Mouse (Mus musculus): ENCODE data around the gene Fxyd5. TPM values are rescaled to one million over a fixed set of nuclear protein-coding genes. Genes with fewer than 3 reads are reported as not detected.

Fxyd5 gene
- total and polyA plus RNA-seq, 3 experiments, result 30.5 to 55.2 (median 31.1) TPM

DNA sequence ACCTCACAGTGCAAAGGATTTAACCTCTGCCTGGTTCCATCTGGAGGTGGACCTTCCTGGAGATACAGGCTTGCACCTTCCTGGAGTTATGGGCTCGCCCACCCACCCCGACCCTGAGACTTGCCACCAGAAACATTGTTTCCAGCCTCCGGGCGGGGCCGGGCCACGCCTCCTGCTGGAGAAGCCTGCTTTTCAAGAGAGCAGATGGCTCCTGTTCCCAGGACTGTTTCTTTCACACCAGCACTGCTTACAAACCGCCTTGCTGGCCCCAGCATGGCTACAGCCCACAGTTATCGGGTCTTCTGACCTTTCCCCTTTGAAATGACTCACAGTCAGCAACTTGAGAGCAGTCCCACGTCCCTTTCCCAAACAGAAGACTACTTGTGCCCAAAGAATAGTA lies 30.0 kb upstream of the Fxyd5 start:
- intact Hi-C loops (cut with DNase I), result no loop called here
- Histone ChIP-seq H3K9ac (ENCODE audit: low read depth, low read length) (no peak overlapping the region), H3K36me3 (ENCODE audit: control insufficient read depth, insufficient read depth, low read length) (no peaks in the 10 kb centered on the region), H3K27me3 (ENCODE audit: control insufficient read depth, insufficient read depth, low read length) (no peaks in the 10 kb centered on the region), H3K4me3 (no peak overlapping the region), H3K79me2 (replicated peaks; ENCODE audit: control insufficient read depth, insufficient read depth, low read length) (no peaks in the 10 kb centered on the region), H3K27ac (no peak overlapping the region), H3K4me1 (ENCODE audit: control insufficient read depth, insufficient read depth, low read length) (no peaks in the 10 kb centered on the region)
- DNase-seq, result no peak
- 56% methylated on average over 9 of the region's 9 CpGs for WGBS
- TF ChIP-seq CTCF (IDR thresholded peaks at IDR 0.05) (no peak), POLR2A (IDR thresholded peaks at IDR 0.05; ENCODE audit: insufficient read depth, low read depth, low read length) (no peak), EP300 (IDR thresholded peaks at IDR 0.05; ENCODE audit: insufficient read depth, low read depth, low read length) (no peak)

DNA sequence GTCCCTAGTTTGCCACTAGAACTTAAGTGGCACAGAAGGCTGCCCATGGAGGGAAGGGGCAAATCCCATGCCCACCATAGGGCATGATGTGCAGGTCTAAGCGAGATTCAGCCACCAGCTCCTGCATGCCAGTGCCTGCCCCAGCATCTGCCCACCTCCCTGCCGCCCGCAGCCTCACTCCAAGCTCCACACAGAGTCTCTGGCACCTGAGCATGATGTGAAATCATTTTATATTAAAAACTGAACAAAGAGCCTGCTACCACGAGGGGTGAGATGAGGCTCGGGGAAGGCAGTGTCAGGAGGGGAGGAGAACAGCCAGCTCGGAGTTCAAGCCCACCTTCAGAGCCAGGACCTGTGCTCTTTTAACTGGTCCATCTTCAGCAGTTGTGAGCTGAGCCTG lies 28.0 kb upstream of the Fxyd5 start:
- WGBS, result 68% methylated on average over 6 of the region's 6 CpGs
- no peaks in the 10 kb centered on the region for H3K4me1 ChIP-seq (ENCODE audit: control insufficient read depth, insufficient read depth, low read length)
- no peaks in the 10 kb centered on the region for H3K27me3 ChIP-seq (ENCODE audit: control insufficient read depth, insufficient read depth, low read length)
- no peaks in the 10 kb centered on the region for H3K36me3 ChIP-seq (ENCODE audit: control insufficient read depth, insufficient read depth, low read length)
- H3K79me2 ChIP-seq (replicated peaks; ENCODE audit: control insufficient read depth, insufficient read depth, low read length), result no peaks in the 10 kb centered on the region
- DNase-seq, result no peak
- intact Hi-C loops (cut with DNase I), result no loop called here
- H3K9ac ChIP-seq (ENCODE audit: low read depth, low read length), result no peak overlapping the region
- no peak overlapping the region for H3K27ac ChIP-seq
- TF ChIP-seq CTCF (IDR thresholded peaks at IDR 0.05) (no peak), POLR2A (IDR thresholded peaks at IDR 0.05; ENCODE audit: insufficient read depth, low read depth, low read length) (no peak), EP300 (IDR thresholded peaks at IDR 0.05; ENCODE audit: insufficient read depth, low read depth, low read length) (no peak)
- no peak overlapping the region for H3K4me3 ChIP-seq

- H3K27ac ChIP-seq, result no peak overlapping the region
- no peak overlapping the region for H3K4me3 ChIP-seq
- no peak for TF ChIP-seq CTCF (IDR thresholded peaks at IDR 0.05)
- intact Hi-C loops (cut with DNase I), result no loop called here
- DNase-seq, result no peak
- no peaks in the 10 kb centered on the region for H3K79me2 ChIP-seq (replicated peaks; ENCODE audit: control insufficient read depth, insufficient read depth, low read length)
- H3K4me1 ChIP-seq (ENCODE audit: control insufficient read depth, insufficient read depth, low read length), result no peaks in the 10 kb centered on the region
- H3K9ac ChIP-seq (ENCODE audit: low read depth, low read length), result no peak overlapping the region
- no peaks in the 10 kb centered on the region for H3K27me3 ChIP-seq (ENCODE audit: control insufficient read depth, insufficient read depth, low read length)
- H3K36me3 ChIP-seq (ENCODE audit: control insufficient read depth, insufficient read depth, low read length), result no peaks in the 10 kb centered on the region
- WGBS, result 85% methylated on average over 14 of the region's 14 CpGs
These were observed 27.2 kb upstream of the Fxyd5 start for GRCm38 (mm10) chr7:31069491-31069890.

- Histone ChIP-seq H3K4me3 (no peak overlapping the region), H3K4me1 (ENCODE audit: control insufficient read depth, insufficient read depth, low read length) (no peaks in the 10 kb centered on the region), H3K79me2 (replicated peaks; ENCODE audit: control insufficient read depth, insufficient read depth, low read length) (no peaks in the 10 kb centered on the region), H3K27me3 (ENCODE audit: control insufficient read depth, insufficient read depth, low read length) (no peaks in the 10 kb centered on the region), H3K27ac (no peak overlapping the region), H3K36me3 (ENCODE audit: control insufficient read depth, insufficient read depth, low read length) (no peaks in the 10 kb centered on the region), H3K9ac (ENCODE audit: low read depth, low read length) (no peak overlapping the region)
- TF ChIP-seq CTCF (IDR thresholded peaks at IDR 0.05) (no peak), POLR2A (IDR thresholded peaks at IDR 0.05; ENCODE audit: insufficient read depth, low read depth, low read length) (no peak), EP300 (IDR thresholded peaks at IDR 0.05; ENCODE audit: insufficient read depth, low read depth, low read length) (no peak)
- WGBS, result 34% methylated on average over 5 of the region's 5 CpGs
- DNase-seq, result no peak
- intact Hi-C loops (cut with DNase I), result no loop called here
These were observed 25.6 kb upstream of the Fxyd5 start for GRCm38 (mm10) chr7:31067836-31068235.

- no peaks in the 10 kb centered on the region for H3K36me3 ChIP-seq (ENCODE audit: control insufficient read depth, insufficient read depth, low read length)
- WGBS, result 76% methylated on average over 12 of the region's 12 CpGs
- no peak overlapping the region for H3K27ac ChIP-seq
- peaks cover 1% of the 10 kb centered on the region; the same call in 1 of the 2 replicates for H3K4me1 ChIP-seq (ENCODE audit: control insufficient read depth, insufficient read depth, low read length)
- H3K4me3 ChIP-seq, result no peak overlapping the region
- no peak for DNase-seq
- intact Hi-C loops (cut with DNase I), result no loop called here
- H3K27me3 ChIP-seq (ENCODE audit: control insufficient read depth, insufficient read depth, low read length), result no peaks in the 10 kb centered on the region
- no peaks in the 10 kb centered on the region for H3K79me2 ChIP-seq (replicated peaks; ENCODE audit: control insufficient read depth, insufficient read depth, low read length)
- TF ChIP-seq POLR2A (IDR thresholded peaks at IDR 0.05; ENCODE audit: insufficient read depth, low read depth, low read length), result no peak
- no peak for TF ChIP-seq EP300 (IDR thresholded peaks at IDR 0.05; ENCODE audit: insufficient read depth, low read depth, low read length)
- no peak for TF ChIP-seq CTCF (IDR thresholded peaks at IDR 0.05)
- H3K9ac ChIP-seq (ENCODE audit: low read depth, low read length), result no peak overlapping the region
These were observed 20.8 kb upstream of the Fxyd5 start for GRCm38 (mm10) chr7:31063074-31063560.

DNA sequence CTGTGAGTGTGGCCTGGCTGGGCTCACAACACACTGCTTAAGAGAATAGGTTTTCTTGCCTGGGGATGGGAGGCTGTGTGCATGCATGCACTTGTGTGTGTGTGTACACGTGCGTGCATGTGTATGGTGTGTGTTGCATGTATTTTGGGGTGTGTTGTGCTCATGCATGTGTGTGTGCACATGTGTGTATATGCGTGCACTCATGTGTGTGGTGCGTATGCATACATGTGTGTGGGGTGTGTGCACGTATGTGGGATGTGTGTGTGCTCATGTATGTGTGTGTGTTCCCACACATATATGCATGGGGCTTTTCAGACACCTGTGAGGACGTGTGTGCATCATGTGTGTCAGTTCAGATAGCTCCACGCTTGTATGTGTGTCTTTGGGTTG lies 18.3 kb upstream of the Fxyd5 start:
- no peak overlapping the region for H3K27ac ChIP-seq
- H3K36me3 ChIP-seq (ENCODE audit: control insufficient read depth, insufficient read depth, low read length), result no peaks in the 10 kb centered on the region
- intact Hi-C loops (cut with DNase I), result no loop called here
- no peaks in the 10 kb centered on the region for H3K27me3 ChIP-seq (ENCODE audit: control insufficient read depth, insufficient read depth, low read length)
- H3K4me1 ChIP-seq (ENCODE audit: control insufficient read depth, insufficient read depth, low read length), result peaks cover 4% of the 10 kb centered on the region; the same call in 1 of the 2 replicates
- no peak overlapping the region for H3K4me3 ChIP-seq
- WGBS, result 92% methylated on average over 7 of the region's 7 CpGs
- TF ChIP-seq CTCF (IDR thresholded peaks at IDR 0.05) (no peak), EP300 (IDR thresholded peaks at IDR 0.05; ENCODE audit: insufficient read depth, low read depth, low read length) (no peak), POLR2A (IDR thresholded peaks at IDR 0.05; ENCODE audit: insufficient read depth, low read depth, low read length) (no peak)
- H3K9ac ChIP-seq (ENCODE audit: low read depth, low read length), result no peak overlapping the region
- no peak for DNase-seq
- no peaks in the 10 kb centered on the region for H3K79me2 ChIP-seq (replicated peaks; ENCODE audit: control insufficient read depth, insufficient read depth, low read length)

All from heart, adult 2 months (tissue).